Mouse (Mus musculus) MN1 (cell line): ENCODE results near the gene Clec2l.
A peak's percentile ranks its signal among the peaks of the same experiment; 100 is the strongest.

Source experiments
- DNase-seq: peaks from one replicate; pipeline ENCODE4 v3.0.0-alpha.2; 2016; ENCODE audit warnings: low spot score

Gene Clec2l

GRCm38 (mm10) chr6:38671270-38671669 is 8.4 kb downstream of the Clec2l start:
- no peak for DNase-seq

GRCm38 (mm10) chr6:38672011-38672410 is 9.1 kb downstream of the Clec2l start:
- DNase-seq, result no peak

GRCm38 (mm10) chr6:38676217-38676616 is 13.3 kb downstream of the Clec2l start:
- no peak for DNase-seq

- no peak for DNase-seq
These were observed 13.9 kb downstream of the Clec2l start for GRCm38 (mm10) chr6:38676723-38677122.

- no peak for DNase-seq
These were observed 14.8 kb downstream of the Clec2l start for GRCm38 (mm10) chr6:38677629-38678028.

GRCm38 (mm10) chr6:38682532-38682931 is 19.7 kb downstream of the Clec2l start:
- no peak for DNase-seq

GRCm38 (mm10) chr6:38687216-38687615 is 24.3 kb downstream of the Clec2l start:
- no peak for DNase-seq

- no peak for DNase-seq
These were observed 26.0 kb downstream of the Clec2l start for GRCm38 (mm10) chr6:38688841-38689240.

- no peak for DNase-seq
These were observed 27.7 kb downstream of the Clec2l start for GRCm38 (mm10) chr6:38690615-38691014.

GRCm38 (mm10) chr6:38691052-38691451 is 28.2 kb downstream of the Clec2l start:
- no peak for DNase-seq

GRCm38 (mm10) chr6:38692556-38692955 is 29.7 kb downstream of the Clec2l start:
- DNase-seq, result no peak

GRCm38 (mm10) chr6:38695380-38696054 is 32.6 kb downstream of the Clec2l start:
- DNase-seq, result peak; percentile 84

- no peak for DNase-seq
These were observed 33.7 kb downstream of the Clec2l start for GRCm38 (mm10) chr6:38696570-38696969.

- DNase-seq, result no peak
These were observed 35.5 kb downstream of the Clec2l start for GRCm38 (mm10) chr6:38698233-38698889.

- DNase-seq, result no peak
These were observed 38.6 kb downstream of the Clec2l start for GRCm38 (mm10) chr6:38701421-38701820.

- DNase-seq, result no peak
These were observed 40.0 kb downstream of the Clec2l start for GRCm38 (mm10) chr6:38702810-38703399.

- no peak for DNase-seq
These were observed 40.7 kb downstream of the Clec2l start for GRCm38 (mm10) chr6:38703526-38703925.

GRCm38 (mm10) chr6:38704264-38704984 is 41.6 kb downstream of the Clec2l start:
- no peak for DNase-seq

GRCm38 (mm10) chr6:38710449-38710848 is 47.6 kb downstream of the Clec2l start:
- DNase-seq, result no peak

- DNase-seq, result no peak
These were observed 51.4 kb downstream of the Clec2l start for GRCm38 (mm10) chr6:38713957-38714898.

GRCm38 (mm10) chr6:38715881-38716280 is 53.0 kb downstream of the Clec2l start:
- no peak for DNase-seq

- DNase-seq, result no peak
These were observed 55.8 kb downstream of the Clec2l start for GRCm38 (mm10) chr6:38718625-38719024.
